8 mouse cellular contexts compared by ENCODE assay signal in the genomic region with DNA sequence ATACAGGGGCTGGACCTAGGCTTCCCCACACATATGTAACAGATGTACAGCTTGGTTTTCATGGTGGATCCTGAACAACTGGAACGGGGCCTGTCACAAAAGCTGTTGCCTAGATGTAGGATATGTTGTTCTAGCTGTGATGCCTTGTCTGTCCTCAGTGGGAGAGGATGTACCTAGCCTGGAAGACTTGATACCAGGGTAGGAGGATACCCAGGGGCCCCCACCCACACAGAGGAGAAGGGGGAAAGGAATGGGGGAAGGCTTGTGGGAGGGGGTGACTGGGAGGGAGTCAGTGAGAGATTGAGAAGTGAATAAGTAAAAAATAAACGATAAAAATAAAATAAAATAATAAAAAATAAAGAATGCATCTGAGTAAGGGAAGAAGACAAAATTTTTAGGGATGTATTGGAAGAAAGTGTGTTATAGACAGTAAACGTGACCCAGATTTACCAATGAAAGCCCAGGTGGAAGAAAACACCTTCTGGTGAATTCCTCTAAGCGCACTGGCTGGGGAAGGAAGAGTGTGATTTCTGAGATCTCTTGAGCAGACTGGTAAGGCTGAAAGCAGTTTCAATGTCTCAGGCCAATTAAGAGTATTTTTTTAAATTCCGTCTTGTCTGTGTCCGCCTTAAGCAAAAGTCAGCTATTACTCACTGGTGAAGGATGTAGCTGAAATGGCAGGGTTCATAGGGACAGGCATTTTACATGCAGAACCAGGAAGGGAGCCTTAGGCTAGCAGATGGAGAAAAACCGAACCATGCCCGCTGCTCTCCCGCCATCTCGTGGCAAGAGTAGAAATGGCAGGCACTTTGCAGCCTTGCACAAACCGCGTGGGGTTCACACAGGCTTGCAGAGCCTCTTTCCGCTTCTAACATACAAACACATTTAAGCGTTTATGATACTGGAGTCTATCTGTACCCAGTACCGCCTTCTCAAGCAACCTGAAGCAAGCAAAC. TPM values are rescaled to one million over a fixed set of nuclear protein-coding genes. Genes with fewer than 3 reads are reported as not detected.
DNase-seq lines count a peak whose midpoint lies in the region; ATAC-seq and TF ChIP-seq lines count a peak whose summit lies in the region.

No protein-coding gene starts in this region.

- no peak for TF ChIP-seq EP300 in heart, postnatal 0 days (IDR thresholded peaks at IDR 0.05; ENCODE audit: low read depth)

- ATAC-seq in heart, postnatal 0 days (ENCODE audit: insufficient read depth, low read depth), result peak; percentile 82
- ATAC-seq in liver, embryonic 13.5 days (ENCODE audit: low read depth), result no peak
- ATAC-seq in neural tube, embryonic 15.5 days (ENCODE audit: low FRiP score), result peak; percentile 94

- TF ChIP-seq CTCF in E14TG2a.4 (conservative IDR thresholded peaks at IDR 0.05; ENCODE audit: low read length), result peak; percentile 72
- TF ChIP-seq CTCF in heart, postnatal 0 days (IDR thresholded peaks at IDR 0.05; ENCODE audit: low read depth), result peak; percentile 98

- H3K36me3 ChIP-seq in E14TG2a.4 (ENCODE audit: insufficient read depth, low read length), result no peaks in the 10 kb centered on the region
- no peaks in the 10 kb centered on the region for H3K36me3 ChIP-seq in forebrain, embryonic 10.5 days (replicated peaks)
- H3K36me3 ChIP-seq in heart, postnatal 0 days (replicated peaks; ENCODE audit: control insufficient read depth, insufficient read depth, low read length), result no peaks in the 10 kb centered on the region
- H3K36me3 ChIP-seq in liver, embryonic 13.5 days, result no peaks in the 10 kb centered on the region
- no peaks in the 10 kb centered on the region for H3K36me3 ChIP-seq in neural tube, embryonic 15.5 days

- H3K4me1 ChIP-seq in E14TG2a.4 (replicated peaks; ENCODE audit: low read depth, low read length), result 0 out of 2 replicates have a peak, but pooled peaks cover 3% of the 10 kb centered on the region
- H3K4me1 ChIP-seq in forebrain, embryonic 10.5 days, result peaks cover 10% of the 10 kb centered on the region
- no peaks in the 10 kb centered on the region for H3K4me1 ChIP-seq in heart, postnatal 0 days (ENCODE audit: control insufficient read depth, insufficient read depth)
- H3K4me1 ChIP-seq in liver, embryonic 13.5 days (replicated peaks), result no peaks in the 10 kb centered on the region
- H3K4me1 ChIP-seq in neural tube, embryonic 15.5 days, result peaks cover 3% of the 10 kb centered on the region; the same call in 1 of the 2 replicates

- DNase-seq in brain, adult 2 months (ENCODE audit: low read depth, low spot score), result peak; percentile 91
- DNase-seq in forebrain, embryonic 10.5 days (ENCODE audit: extremely low spot score, low spot score), result peak; percentile 85
- DNase-seq in heart, postnatal 0 days (ENCODE audit: low spot score), result peak; percentile 64
- peak; percentile 55 to 79 for DNase-seq in kidney, postnatal 25 days
- DNase-seq in liver, embryonic 13.5 days, result peak; percentile 2
- peak; percentile 59 for DNase-seq in thymus, postnatal 4 days

- no peak overlapping the region for H3K27ac ChIP-seq in forebrain, embryonic 10.5 days
- no peak overlapping the region for H3K27ac ChIP-seq in heart, postnatal 0 days (ENCODE audit: low read depth)
- no peak overlapping the region for H3K27ac ChIP-seq in liver, embryonic 13.5 days
- H3K27ac ChIP-seq in neural tube, embryonic 15.5 days (replicated peaks), result 0 out of 2 replicates have a peak overlapping the region, but pooled peaks have one; percentile 51

- H3K4me3 ChIP-seq in E14TG2a.4 (replicated peaks; ENCODE audit: low read length), result no peak overlapping the region
- H3K4me3 ChIP-seq in forebrain, embryonic 10.5 days, result no peak overlapping the region
- H3K4me3 ChIP-seq in heart, postnatal 0 days (ENCODE audit: low read depth, low read length), result no peak overlapping the region
- H3K4me3 ChIP-seq in liver, embryonic 13.5 days (replicated peaks), result no peak overlapping the region
- no peak overlapping the region for H3K4me3 ChIP-seq in neural tube, embryonic 15.5 days (replicated peaks)

- no peak overlapping the region for H3K9ac ChIP-seq in heart, postnatal 0 days (replicated peaks; ENCODE audit: low read depth, low read length)
- no peak overlapping the region for H3K9ac ChIP-seq in liver, embryonic 13.5 days
- no peak overlapping the region for H3K9ac ChIP-seq in neural tube, embryonic 15.5 days (replicated peaks)

- H3K27me3 ChIP-seq in E14TG2a.4 (ENCODE audit: insufficient read depth, low read length), result no peaks in the 10 kb centered on the region
- no peaks in the 10 kb centered on the region for H3K27me3 ChIP-seq in forebrain, embryonic 10.5 days (ENCODE audit: poor library complexity, severe bottlenecking)
- H3K27me3 ChIP-seq in heart, postnatal 0 days (ENCODE audit: control insufficient read depth, insufficient read depth, low read length), result no peaks in the 10 kb centered on the region
- H3K27me3 ChIP-seq in liver, embryonic 13.5 days, result no peaks in the 10 kb centered on the region
- H3K27me3 ChIP-seq in neural tube, embryonic 15.5 days (replicated peaks), result no peaks in the 10 kb centered on the region

- 30% methylated on average over 15 of the region's 15 CpGs for WGBS in forebrain, embryonic 10.5 days
- WGBS in heart, postnatal 0 days, result 21% methylated on average over 15 of the region's 15 CpGs
- 22% methylated on average over 15 of the region's 15 CpGs for WGBS in liver, embryonic 13.5 days (ENCODE audit: insufficient replicate concordance)
- 26% methylated on average over 15 of the region's 15 CpGs for WGBS in neural tube, embryonic 15.5 days

- no peaks in the 10 kb centered on the region for H3K9me3 ChIP-seq in E14TG2a.4 (ENCODE audit: low read length)
- H3K9me3 ChIP-seq in forebrain, embryonic 10.5 days, result no peaks in the 10 kb centered on the region
- no peaks in the 10 kb centered on the region for H3K9me3 ChIP-seq in heart, postnatal 0 days (replicated peaks; ENCODE audit: control insufficient read depth, low read length)
- no peaks in the 10 kb centered on the region for H3K9me3 ChIP-seq in liver, embryonic 13.5 days (replicated peaks)
- no peaks in the 10 kb centered on the region for H3K9me3 ChIP-seq in neural tube, embryonic 15.5 days (replicated peaks)

- H3K4me2 ChIP-seq in heart, postnatal 0 days (ENCODE audit: low read depth, low read length), result no peak overlapping the region
- no peak overlapping the region for H3K4me2 ChIP-seq in liver, embryonic 13.5 days
- no peak overlapping the region for H3K4me2 ChIP-seq in neural tube, embryonic 15.5 days

RNA-seq across cellular contexts. Expression of a gene that starts 8.1 kb away (rescaled TPM):
- polyA plus RNA-seq in forebrain, embryonic 10.5 days (2016; fragmentation: Nextera tagmentation; extraction: Ambion mirVana), result not detected in 2 replicates
- total RNA-seq in heart, postnatal 0 days (2014; rRNA removed; ENCODE audit: low replicate concordance), result not detected in 2 replicates
- polyA plus RNA-seq in heart, postnatal 0 days (2015; fragmentation: Nextera tagmentation; extraction: Ambion mirVana), result not detected in 2 replicates
- polyA plus RNA-seq in liver, embryonic 13.5 days (2015; fragmentation: Nextera tagmentation; extraction: Ambion mirVana), result not detected in 2 replicates
- polyA plus RNA-seq in neural tube, embryonic 15.5 days (2015; fragmentation: Nextera tagmentation; extraction: Ambion mirVana), result 0.09 and 0.44 TPM in 2 replicates

Comparison
In these comparisons a context has a peak if more than half of its experiments do, and no peak if none do; other contexts are left out.
1. DNase-seq: peak in every context shown above with its lines; median percentile 91 in brain, adult 2 months; 85 in forebrain, embryonic 10.5 days; 67 in kidney, postnatal 25 days; 64 in heart, postnatal 0 days; 59 in thymus, postnatal 4 days; 2 in liver, embryonic 13.5 days.